Mouse (Mus musculus) lung, embryonic 16.5 days (tissue): ENCODE measurements around the gene Cftr. TPM values are rescaled to one million over a fixed set of nuclear protein-coding genes. Genes with fewer than 3 reads are reported as not detected.

Experiments used
- ATAC-seq: fragments of 200-750 bp; cut with Nextera tagmentation; 2 replicates; pipeline ENCODE4 v1.8.0; 2017; ENCODE audit warnings: low read depth, mild to moderate bottlenecking, moderate library complexity
- H3K27ac ChIP-seq: fragments of 300-500 bp; sonication (generic); 2 replicates; pipeline ENCODE4 v1.5.1; 2014; ENCODE audit warnings: mild to moderate bottlenecking, control low read depth, low read length
- H3K27me3 ChIP-seq: fragments of 300-500 bp; sonication (generic); 2 replicates; pipeline ENCODE4 v1.6.1; 2014; ENCODE audit warnings: low read depth, low read length, mixed read lengths; ENCODE audit not compliant: control insufficient read depth, insufficient read depth
- H3K36me3 ChIP-seq: fragments of 300-500 bp; sonication (generic); 2 replicates; pipeline ENCODE4 v1.6.1; 2014; ENCODE audit warnings: low read length; ENCODE audit not compliant: control insufficient read depth, insufficient read depth
- H3K4me1 ChIP-seq: fragments of 300-500 bp; sonication (generic); replicated peaks from 2 replicates; pipeline ENCODE4 v1.6.1; 2014; ENCODE audit warnings: low read length, mixed read lengths; ENCODE audit not compliant: control insufficient read depth, insufficient read depth
- H3K4me2 ChIP-seq: fragments of 300-500 bp; sonication (generic); 2 replicates; pipeline ENCODE4 v1.6.1; 2014; ENCODE audit warnings: low read depth, low read length, control low read depth
- H3K4me3 ChIP-seq: fragments of 300-500 bp; sonication (generic); 2 replicates; pipeline ENCODE4 v1.5.1; 2014; ENCODE audit warnings: mild to moderate bottlenecking, low read length, control low read depth
- H3K9ac ChIP-seq: fragments of 300-500 bp; sonication (generic); 2 replicates; pipeline ENCODE4 v1.6.1; 2014; ENCODE audit warnings: low read length, control low read depth
- H3K9me3 ChIP-seq: fragments of 300-500 bp; sonication (generic); 2 replicates; pipeline ENCODE4 v1.6.1; 2016; ENCODE audit warnings: low read length; ENCODE audit not compliant: control insufficient read depth
- WGBS: fragments of 180-500 bp; shearing (Covaris S2); extraction: QIAGEN DNeasy Blood & Tissue Kit; methylation state at CpG from one replicate; pipeline ENCODE4 v1.1.7; 2014; 5-methylcytosine and 5-hydroxymethylcytosine counted together
- polyA plus RNA-seq: library from polyadenylated mRNA; unstranded; fragments of >200 nt; fragmentation: Nextera tagmentation; extraction: Ambion mirVana; gene quantifications from 2 replicates; pipeline ENCODE4 v1.2.1, GENCODE M21; 2015

Gene Cftr
- polyA plus RNA-seq, result 5.7 and 6.4 TPM in 2 replicates

DNA sequence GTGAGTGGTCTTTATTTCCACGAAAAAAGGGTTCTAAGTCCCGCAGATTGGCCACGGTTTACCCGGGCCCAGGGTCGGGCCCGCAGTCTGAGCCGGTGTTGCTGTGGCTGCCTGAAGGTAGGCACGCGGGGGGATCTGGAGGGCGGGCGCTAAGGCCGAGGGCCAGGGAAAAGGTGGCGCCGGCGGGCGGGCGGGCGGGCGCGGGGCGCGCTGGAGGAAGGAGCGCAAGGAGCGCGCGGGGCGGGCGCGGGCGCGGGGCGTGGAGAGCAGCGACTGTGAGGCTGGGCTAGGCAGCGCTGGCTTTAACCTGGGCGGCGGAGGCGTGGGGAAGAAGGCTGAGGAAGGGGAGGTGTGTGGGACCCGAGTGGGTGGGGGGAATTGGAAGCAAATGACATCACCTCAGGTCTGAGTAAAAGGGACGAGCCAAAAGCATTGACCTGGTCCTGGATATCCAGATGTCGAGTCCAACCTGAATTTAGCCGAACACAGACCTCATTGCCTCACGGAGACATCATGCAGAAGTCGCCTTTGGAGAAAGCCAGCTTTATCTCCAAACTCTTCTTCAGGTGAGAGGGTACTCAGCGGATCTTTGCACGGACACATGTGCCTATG lies at the start of gene Cftr:
Gene Cftr (plus strand): TSS at position 377 of the 612 bp plus-strand sequence.
- peak within 1 kb of the TSS; percentile 84 for H3K4me2 ChIP-seq
- no peak within 1 kb of the TSS for H3K27ac ChIP-seq
- ATAC-seq, result peak; percentile 86
- peak within 1 kb of the TSS; percentile 59 for H3K4me3 ChIP-seq
- no peaks in the 10 kb centered on the region for H3K4me1 ChIP-seq
- H3K36me3 ChIP-seq, result no peaks in the 10 kb centered on the region
- H3K27me3 ChIP-seq, result no peaks in the 10 kb centered on the region
- WGBS, result under 1% methylated on average over 40 of the region's 45 CpGs
- no peaks in the 10 kb centered on the region for H3K9me3 ChIP-seq
- H3K9ac ChIP-seq, result peak within 1 kb of the TSS; percentile 73

DNA sequence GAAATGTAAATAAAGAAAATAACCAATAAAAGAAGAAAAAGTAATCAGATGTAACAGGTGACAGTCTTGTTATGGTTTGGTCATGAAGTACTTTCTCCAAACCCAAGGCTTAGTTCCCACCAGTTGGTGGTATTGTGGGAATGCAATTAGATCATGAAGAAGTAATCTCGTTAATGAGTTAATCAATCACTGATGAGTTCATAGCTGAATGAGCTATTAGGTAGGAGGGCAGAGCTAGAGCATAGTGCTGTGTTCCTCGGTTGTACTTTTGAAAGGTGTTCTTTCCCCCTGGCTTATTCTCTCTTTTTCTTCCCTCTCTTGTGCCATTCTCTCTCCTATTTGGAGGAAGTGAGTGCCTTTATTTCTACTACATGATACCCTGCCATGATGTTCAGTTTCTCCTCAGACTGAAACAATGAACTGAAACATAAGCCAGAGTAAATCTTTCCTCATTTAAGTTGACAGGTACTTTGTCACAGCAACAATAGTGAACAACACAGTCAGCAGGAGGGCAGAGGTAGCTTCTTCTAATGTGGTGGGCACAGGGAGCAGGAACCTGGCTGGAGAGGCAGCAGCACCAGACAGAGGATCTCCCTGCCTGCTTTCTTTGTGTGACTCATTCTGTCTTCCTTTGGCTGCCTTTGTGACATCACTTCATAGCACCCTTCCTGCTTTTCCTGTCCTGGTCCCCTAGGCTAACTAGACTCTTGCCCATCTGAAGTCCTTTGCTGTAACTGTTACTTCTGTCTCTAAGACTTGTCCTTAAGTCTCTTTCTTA lies 43.1 kb upstream of the Cftr start:
- H3K4me3 ChIP-seq, result no peak overlapping the region
- H3K4me2 ChIP-seq, result no peak overlapping the region
- no peak for ATAC-seq
- no peaks in the 10 kb centered on the region for H3K27me3 ChIP-seq
- H3K36me3 ChIP-seq, result no peaks in the 10 kb centered on the region
- no peaks in the 10 kb centered on the region for H3K9me3 ChIP-seq
- 77% methylated on average over 2 of the region's 2 CpGs for WGBS
- no peak overlapping the region for H3K27ac ChIP-seq
- H3K4me1 ChIP-seq, result no peaks in the 10 kb centered on the region
- H3K9ac ChIP-seq, result no peak overlapping the region

DNA sequence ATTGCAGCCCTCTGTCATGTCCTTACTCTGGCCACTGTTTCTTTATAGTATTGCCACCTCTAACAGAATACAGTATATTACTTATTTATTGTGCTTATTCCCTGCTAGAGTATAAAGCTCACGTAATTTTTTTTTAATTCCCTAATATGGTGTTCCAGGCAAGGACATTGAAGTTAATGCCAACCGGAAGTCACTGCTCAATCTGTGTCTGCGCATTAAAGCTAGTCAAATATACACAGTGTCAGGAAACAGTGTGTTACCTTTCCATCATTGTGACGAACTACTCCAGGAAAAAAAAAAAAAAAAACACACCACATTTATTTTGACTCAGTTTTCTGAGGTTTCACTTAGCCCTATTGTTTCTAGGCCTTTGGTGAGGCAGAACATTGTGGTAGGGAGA lies 42.4 kb upstream of the Cftr start:
- Histone ChIP-seq H3K27ac (no peak overlapping the region), H3K4me3 (no peak overlapping the region), H3K9ac (no peak overlapping the region), H3K9me3 (no peaks in the 10 kb centered on the region), H3K4me2 (no peak overlapping the region), H3K4me1 (no peaks in the 10 kb centered on the region), H3K27me3 (no peaks in the 10 kb centered on the region), H3K36me3 (no peaks in the 10 kb centered on the region)
- peak; percentile 45; the same call in 1 of the 2 replicates for ATAC-seq
- WGBS, result 34% methylated on average over 4 of the region's 4 CpGs

DNA sequence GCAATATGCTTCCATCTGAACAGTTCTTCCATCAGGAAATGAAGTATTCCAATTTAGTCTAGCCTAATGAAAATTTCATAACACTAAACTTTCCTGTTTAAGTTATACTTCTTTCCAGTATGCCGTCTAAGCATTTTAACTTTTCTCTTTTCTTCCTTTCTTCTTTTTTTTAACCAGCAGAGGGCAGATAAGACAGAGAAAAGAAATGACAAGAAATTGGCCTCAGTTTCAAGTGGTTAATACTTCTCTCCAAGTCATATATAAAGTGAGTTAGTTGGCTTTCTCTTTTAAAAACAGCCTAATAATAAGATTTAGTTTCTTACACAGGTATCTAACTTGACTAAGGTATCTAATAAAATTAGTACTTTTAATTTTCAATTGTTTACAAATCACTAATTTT lies 35.2 kb upstream of the Cftr start:
- no peaks in the 10 kb centered on the region for H3K27me3 ChIP-seq
- no peak overlapping the region for H3K27ac ChIP-seq
- no peak overlapping the region for H3K4me3 ChIP-seq
- H3K9me3 ChIP-seq, result no peaks in the 10 kb centered on the region
- no peak overlapping the region for H3K9ac ChIP-seq
- H3K4me1 ChIP-seq, result no peaks in the 10 kb centered on the region
- no peak for ATAC-seq
- H3K4me2 ChIP-seq, result no peak overlapping the region
- no peaks in the 10 kb centered on the region for H3K36me3 ChIP-seq
- WGBS, result 18% methylated on average over 1 of the region's 1 CpGs

GRCm38 (mm10) chr6:18153031-18153430 lies 17.5 kb upstream of the Cftr start:
- H3K4me3 ChIP-seq, result no peak overlapping the region
- no peak overlapping the region for H3K4me2 ChIP-seq
- no peaks in the 10 kb centered on the region for H3K9me3 ChIP-seq
- H3K27me3 ChIP-seq, result no peaks in the 10 kb centered on the region
- no peak overlapping the region for H3K9ac ChIP-seq
- ATAC-seq, result no peak
- no peaks in the 10 kb centered on the region for H3K4me1 ChIP-seq
- no peak overlapping the region for H3K27ac ChIP-seq
- no peaks in the 10 kb centered on the region for H3K36me3 ChIP-seq
- WGBS, result 59% methylated on average over 4 of the region's 4 CpGs

DNA sequence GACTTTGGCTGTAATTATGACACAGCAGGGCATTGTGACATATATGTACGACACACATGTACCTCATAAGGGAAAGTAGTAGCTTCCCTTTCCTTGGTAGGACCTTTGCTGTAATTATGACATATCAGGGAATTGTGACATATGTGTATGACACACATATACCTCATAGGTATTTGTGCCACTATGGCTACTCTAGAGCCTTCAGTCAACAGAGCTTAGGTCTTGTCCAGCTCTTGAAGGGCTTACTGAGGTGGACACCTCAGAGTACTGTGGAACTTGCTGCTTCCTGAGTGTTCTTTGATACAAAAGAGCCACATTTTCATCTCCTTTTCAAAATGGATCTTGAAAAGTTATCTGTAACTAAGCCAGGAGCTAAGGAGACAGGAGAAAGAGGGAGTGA lies 869 bp upstream of the Cftr start:
- H3K4me1 ChIP-seq, result no peaks in the 10 kb centered on the region
- no peak overlapping the region for H3K4me2 ChIP-seq
- no peaks in the 10 kb centered on the region for H3K9me3 ChIP-seq
- no peak overlapping the region for H3K9ac ChIP-seq
- no peaks in the 10 kb centered on the region for H3K36me3 ChIP-seq
- no peaks in the 10 kb centered on the region for H3K27me3 ChIP-seq
- H3K27ac ChIP-seq, result no peak overlapping the region
- H3K4me3 ChIP-seq, result no peak overlapping the region
- WGBS, result 96% methylated on average over 1 of the region's 1 CpGs
- ATAC-seq, result no peak

GRCm38 (mm10) chr6:18171614-18172013 lies 1.1 kb downstream of the Cftr start:
- no peak overlapping the region for H3K27ac ChIP-seq
- H3K27me3 ChIP-seq, result no peaks in the 10 kb centered on the region
- H3K4me3 ChIP-seq, result peak overlapping the region; percentile 38
- no peak overlapping the region for H3K9ac ChIP-seq
- H3K4me1 ChIP-seq, result no peaks in the 10 kb centered on the region
- H3K36me3 ChIP-seq, result no peaks in the 10 kb centered on the region
- H3K9me3 ChIP-seq, result no peaks in the 10 kb centered on the region
- 43% methylated on average over 8 of the region's 8 CpGs for WGBS
- H3K4me2 ChIP-seq, result peak overlapping the region; percentile 27
- peak; percentile 76 for ATAC-seq

DNA sequence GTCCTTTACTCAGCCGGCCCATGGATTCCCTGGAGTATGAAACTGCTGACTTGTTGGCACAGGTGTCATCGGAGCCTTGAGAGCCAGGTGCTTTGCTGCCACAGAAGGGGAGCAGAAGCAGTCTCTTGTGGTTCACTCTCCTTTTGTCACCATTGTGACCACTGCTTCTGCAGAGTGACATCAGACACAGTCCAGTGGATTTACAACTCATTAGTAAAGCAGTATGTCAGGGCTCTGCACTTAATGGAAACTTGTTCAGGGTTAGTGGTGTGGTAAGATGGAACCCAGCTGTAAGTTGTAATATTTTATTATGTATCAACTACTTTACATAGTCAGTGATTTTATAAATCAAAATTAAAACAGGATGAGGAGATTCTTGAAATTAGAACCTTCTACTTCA lies 7.0 kb downstream of the Cftr start:
- no peaks in the 10 kb centered on the region for H3K4me1 ChIP-seq
- no peak overlapping the region for H3K4me3 ChIP-seq
- no peak overlapping the region for H3K9ac ChIP-seq
- no peak overlapping the region for H3K4me2 ChIP-seq
- 62% methylated on average over 2 of the region's 2 CpGs for WGBS
- H3K27ac ChIP-seq, result no peak overlapping the region
- no peaks in the 10 kb centered on the region for H3K9me3 ChIP-seq
- H3K36me3 ChIP-seq, result no peaks in the 10 kb centered on the region
- H3K27me3 ChIP-seq, result no peaks in the 10 kb centered on the region
- no peak for ATAC-seq

DNA sequence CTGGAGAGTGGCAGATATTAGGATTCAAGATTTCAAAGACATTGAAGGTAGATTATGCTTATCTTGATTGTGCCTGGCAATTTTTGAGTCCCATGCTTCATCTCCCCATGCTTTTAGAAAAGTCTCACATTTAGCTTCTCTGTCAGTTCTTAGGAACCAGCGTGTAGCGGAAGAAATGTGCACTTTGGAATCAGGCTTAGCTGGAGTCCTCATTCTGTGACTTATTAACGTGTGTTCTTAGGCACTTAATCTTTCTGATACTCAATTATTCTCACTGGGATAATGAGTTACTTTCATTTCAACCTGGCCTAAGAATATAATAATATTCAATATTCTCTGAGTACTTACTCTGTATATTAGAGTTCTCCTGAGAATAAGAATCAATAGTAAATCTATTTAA lies 10.2 kb downstream of the Cftr start:
- no peak overlapping the region for H3K9ac ChIP-seq
- 61% methylated on average over 3 of the region's 3 CpGs for WGBS
- no peaks in the 10 kb centered on the region for H3K36me3 ChIP-seq
- H3K4me3 ChIP-seq, result no peak overlapping the region
- no peak overlapping the region for H3K4me2 ChIP-seq
- ATAC-seq, result no peak
- H3K27me3 ChIP-seq, result no peaks in the 10 kb centered on the region
- H3K9me3 ChIP-seq, result no peaks in the 10 kb centered on the region
- no peaks in the 10 kb centered on the region for H3K4me1 ChIP-seq
- H3K27ac ChIP-seq, result no peak overlapping the region
